Mouse (Mus musculus) hindbrain, embryonic 14.5 days (tissue): ENCODE data around the gene Abcg3. TPM values are rescaled to one million over a fixed set of nuclear protein-coding genes. Genes with fewer than 3 reads are reported as not detected.
"Not testable (repeated sequence)": the region's sequence is repeated elsewhere in the genome, so short reads cannot be mapped to it uniquely, and the experiment has no call there.

Source experiments
- ATAC-seq: fragments of 200-750 bp; cut with Nextera tagmentation; 2 replicates; pipeline ENCODE4 v1.8.0; 2017; ENCODE audit warnings: moderate number of reproducible peaks, mild to moderate bottlenecking, moderate TSS enrichment, moderate library complexity; ENCODE audit not compliant: low FRiP score
- DNase-seq: peaks from one replicate; pipeline ENCODE4 v3.0.0-alpha.2; 2015; ENCODE audit warnings: low spot score
- H3K27ac ChIP-seq: fragments of 300-500 bp; sonication (generic); 2 replicates; pipeline ENCODE4 v1.5.1; 2014; ENCODE audit warnings: mild to moderate bottlenecking, moderate library complexity
- H3K27me3 ChIP-seq: fragments of 300-500 bp; sonication (generic); 2 replicates; pipeline ENCODE4 v1.6.1; 2014; ENCODE audit warnings: mild to moderate bottlenecking, low read length, mixed read lengths; ENCODE audit not compliant: control insufficient read depth, insufficient read depth
- H3K36me3 ChIP-seq: fragments of 300-500 bp; sonication (generic); replicated peaks from 2 replicates; pipeline ENCODE4 v1.6.1; 2014; ENCODE audit not compliant: control insufficient read depth, insufficient read depth
- H3K4me1 ChIP-seq: fragments of 300-500 bp; sonication (generic); replicated peaks from 2 replicates; pipeline ENCODE4 v1.6.1; 2014; ENCODE audit warnings: antibody characterized with exemption, low read length, mixed read lengths; ENCODE audit not compliant: control insufficient read depth, insufficient read depth
- H3K4me2 ChIP-seq: fragments of 300-500 bp; sonication (generic); replicated peaks from 2 replicates; pipeline ENCODE4 v1.6.1; 2014; ENCODE audit warnings: mild to moderate bottlenecking, moderate library complexity
- H3K4me3 ChIP-seq: fragments of 300-500 bp; sonication (generic); replicated peaks from 2 replicates; pipeline ENCODE4 v1.5.1; 2014; ENCODE audit warnings: mild to moderate bottlenecking, low read length
- H3K9ac ChIP-seq: fragments of 300-500 bp; sonication (generic); 2 replicates; pipeline ENCODE4 v1.6.1; 2014
- H3K9me3 ChIP-seq: fragments of 300-500 bp; sonication (generic); 2 replicates; pipeline ENCODE4 v1.6.1; 2016; ENCODE audit warnings: low read length; ENCODE audit not compliant: control insufficient read depth
- WGBS: fragments of 180-500 bp; shearing (Covaris S2); extraction: QIAGEN DNeasy Blood & Tissue Kit; methylation state at CpG from one replicate; pipeline ENCODE4 v1.1.7; 2014; 5-methylcytosine and 5-hydroxymethylcytosine counted together
- polyA plus RNA-seq: library from polyadenylated mRNA; unstranded; fragments of >200 nt; fragmentation: Nextera tagmentation; extraction: Ambion mirVana; gene quantifications from 2 replicates; pipeline ENCODE4 v1.2.1, GENCODE M21; 2014

Gene Abcg3
- polyA plus RNA-seq, 1 experiment from 2014 or later: 0.47 TPM

DNA sequence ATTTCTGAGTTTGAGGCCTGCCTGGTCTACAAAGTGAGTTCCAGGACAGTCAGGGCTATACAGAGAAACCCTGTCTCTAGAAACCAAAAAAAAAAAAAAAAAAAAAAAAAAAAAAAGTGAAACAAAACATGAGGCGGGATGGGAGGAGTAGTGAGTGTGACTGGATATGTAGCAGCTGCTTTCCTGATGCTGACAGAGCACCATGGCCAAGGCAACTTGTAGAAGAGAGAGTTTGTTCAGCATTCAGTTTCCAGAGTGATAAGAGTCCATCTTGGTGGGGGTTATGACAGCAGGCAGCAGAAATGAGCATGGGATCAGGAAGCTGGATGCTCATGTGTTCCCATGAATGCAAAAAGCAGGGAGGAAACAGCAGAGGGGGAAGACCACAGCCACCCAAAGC lies 35.6 kb downstream of the Abcg3 start:
- Histone ChIP-seq H3K9me3 (no peaks in the 10 kb centered on the region), H3K9ac (no peak overlapping the region), H3K36me3 (no peaks in the 10 kb centered on the region), H3K4me3 (no peak overlapping the region), H3K27me3 (no peaks in the 10 kb centered on the region), H3K4me1 (no peaks in the 10 kb centered on the region), H3K27ac (no peak overlapping the region), H3K4me2 (no peak overlapping the region)
- WGBS: 94% methylated on average over 1 of the region's 1 CpGs
- no peak for DNase-seq
- no peak for ATAC-seq

DNA sequence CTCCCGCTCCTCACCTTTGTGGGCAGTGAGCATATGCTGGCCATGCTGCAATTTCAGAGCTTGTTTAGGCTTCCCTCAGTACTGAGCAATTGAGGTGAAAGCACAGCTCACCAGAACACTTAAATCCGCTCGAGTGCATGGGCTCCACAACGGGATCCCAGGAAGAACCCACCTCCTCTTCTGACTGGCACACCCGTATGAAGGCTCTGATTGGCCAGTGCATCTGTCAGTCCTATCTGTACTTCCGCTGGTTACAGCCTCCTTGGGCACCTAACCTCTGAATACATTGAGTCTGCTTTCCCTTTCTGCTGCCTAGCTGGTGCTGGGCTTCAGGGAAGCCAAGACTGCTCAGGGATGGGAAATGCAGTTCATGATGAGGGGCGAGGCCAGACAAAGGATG lies 48.4 kb downstream of the Abcg3 start:
- 95% methylated on average over 7 of the region's 7 CpGs for WGBS
- Histone ChIP-seq H3K27ac (no peak overlapping the region), H3K27me3 (no peaks in the 10 kb centered on the region)

DNA sequence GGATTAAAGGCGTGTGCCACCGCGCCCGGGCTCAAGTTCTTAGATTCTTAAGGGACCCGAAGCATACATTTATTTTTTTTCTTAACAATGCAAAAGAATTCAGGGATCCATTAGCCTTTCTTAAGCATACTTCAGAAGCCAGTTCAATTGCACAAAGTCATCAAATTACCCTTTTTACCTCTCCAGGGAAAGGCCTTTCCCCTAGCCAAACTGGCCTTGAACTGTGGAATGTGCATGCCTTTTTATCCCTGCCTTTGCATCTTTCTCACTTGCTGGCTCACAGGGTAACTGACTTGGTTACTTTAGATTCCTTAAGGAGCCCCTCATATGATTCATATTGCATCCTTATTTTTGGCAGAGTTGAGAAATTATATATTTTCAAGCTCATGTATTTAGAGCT lies 76.0 kb downstream of the Abcg3 start:
- not testable (repeated sequence) for H3K4me2 ChIP-seq, H3K4me1 ChIP-seq, H3K9ac ChIP-seq, H3K27ac ChIP-seq, ATAC-seq, H3K4me3 ChIP-seq, H3K27me3 ChIP-seq, DNase-seq, H3K36me3 ChIP-seq, H3K9me3 ChIP-seq
- WGBS: 84% methylated on average over 5 of the region's 5 CpGs

More for the DNA sequence above, 48.4 kb downstream of the Abcg3 start:
- H3K4me1 ChIP-seq: no peaks in the 10 kb centered on the region
- no peak overlapping the region for H3K4me2 ChIP-seq
- DNase-seq (no peak), ATAC-seq (no peak)
- H3K9ac ChIP-seq: no peak overlapping the region
- no peak overlapping the region for H3K4me3 ChIP-seq
- H3K36me3 ChIP-seq: no peaks in the 10 kb centered on the region
- peaks cover 14% of the 10 kb centered on the region; the same call in 1 of the 2 replicates for H3K9me3 ChIP-seq

Other genes with a start within 250 kb of the Abcg3 start
- 3.4 and 5.2 TPM in 2 replicates for gene Zfp951, start 122.6 kb downstream of the Abcg3 start, polyA plus RNA-seq
- gene Gbp9, start 156.8 kb upstream of the Abcg3 start, polyA plus RNA-seq: 2.5 and 2.9 TPM in 2 replicates
- gene Gbp8, start 156.8 kb upstream of the Abcg3 start, polyA plus RNA-seq: 1.2 TPM in 2 replicates
- gene Gbp4, start 156.9 kb upstream of the Abcg3 start, polyA plus RNA-seq: 3.8 and 4.9 TPM in 2 replicates